ENCODE assay signal across 8 mouse cellular contexts in the genomic region with DNA sequence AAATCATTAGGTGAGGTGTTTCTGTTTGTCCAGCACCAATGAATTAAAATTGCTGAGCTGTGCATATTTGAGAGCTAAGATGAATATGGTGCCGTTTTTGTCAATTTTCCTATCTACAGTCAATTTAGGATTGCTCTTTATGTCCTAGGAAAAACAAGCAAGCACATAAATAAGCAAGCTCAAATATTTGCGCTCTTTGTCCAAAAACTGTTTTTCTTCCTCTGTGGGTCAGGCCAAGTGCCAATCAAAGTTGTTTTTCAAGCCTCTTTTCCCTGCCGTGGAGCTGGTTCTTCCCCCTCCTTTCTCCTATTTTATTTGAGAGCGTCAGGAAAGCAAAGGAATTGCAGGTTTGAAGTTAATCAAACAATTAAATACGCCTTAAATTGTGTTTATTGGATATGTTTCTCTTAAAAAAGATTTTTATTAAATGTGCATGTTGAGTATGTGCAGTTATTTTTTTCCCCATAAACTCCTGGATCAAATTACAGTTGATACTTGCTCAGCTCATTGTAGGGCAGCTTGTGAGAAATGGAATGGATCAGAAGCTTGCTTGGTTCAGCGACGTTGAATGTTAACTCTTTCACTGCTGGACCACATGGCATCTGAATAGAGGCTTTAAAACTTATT. TPM values are rescaled to one million over a fixed set of nuclear protein-coding genes. Genes with fewer than 3 reads are reported as not detected.
A peak's percentile ranks its signal among the peaks of the same experiment; 100 is the strongest.
DNase-seq lines count a peak whose midpoint lies in the region; ATAC-seq and TF ChIP-seq lines count a peak whose summit lies in the region.

No protein-coding gene starts in this region.

- no peak overlapping the region for H3K27ac ChIP-seq in CH12.LX (ENCODE audit: insufficient read depth, low read depth)
- 0 out of 2 replicates have a peak overlapping the region, but pooled peaks have one; percentile 14 for H3K27ac ChIP-seq in intestine, embryonic 14.5 days (ENCODE audit: low read depth)
- no peak overlapping the region for H3K27ac ChIP-seq in thymus, adult 2 months (ENCODE audit: control insufficient read depth, insufficient read depth, low read length)

- TF ChIP-seq EP300 in CH12.LX (IDR thresholded peaks at IDR 0.05; ENCODE audit: low read length): no peak

- no peak for TF ChIP-seq RAD21 in CH12.LX (IDR thresholded peaks at IDR 0.05; ENCODE audit: low read depth, low read length)

- DNase-seq in 416B (ENCODE audit: low read depth): peak; percentile 65
- DNase-seq in CH12.LX (ENCODE audit: extremely low read depth): no peak
- DNase-seq in fibroblast of lung, adult 2 months (ENCODE audit: low read depth): peak; percentile 29
- no peak for DNase-seq in intestine, embryonic 14.5 days (ENCODE audit: low spot score)
- DNase-seq in mesoderm, embryonic 11.5 days (ENCODE audit: low read depth, low spot score): peak; percentile 64
- DNase-seq in layer of hippocampus, postnatal 36 days: no peak
- DNase-seq in thymus, adult 2 months: no peak

- dilution Hi-C loops in CH12.LX (cut with MboI; ENCODE audit: extremely low pct_ligation_motif_present, extremely low pct_unique_long_range_greater_than_20kb, low sequenced_read_pairs): no loop called here

- peak overlapping the region; percentile 67 for H3K9ac ChIP-seq in CH12.LX (ENCODE audit: insufficient read depth, low read depth)
- peak overlapping the region; percentile 88 for H3K9ac ChIP-seq in intestine, embryonic 14.5 days (ENCODE audit: low read length)

- peak overlapping the region; percentile 78 to 89 (median 78) for H3K4me3 ChIP-seq in CH12.LX (replicated peaks in 1 of 3; ENCODE audit: low read depth in 2 of 3, low read length in 2 of 3, poor library complexity in 1 of 3)
- peak overlapping the region; percentile 61 for H3K4me3 ChIP-seq in intestine, embryonic 14.5 days (ENCODE audit: low read depth, low read length)
- H3K4me3 ChIP-seq in thymus, adult 2 months (ENCODE audit: control insufficient read depth, insufficient read depth, low read length): no peak overlapping the region

- no peaks in the 10 kb centered on the region for H3K27me3 ChIP-seq in CH12.LX (replicated peaks)
- no peaks in the 10 kb centered on the region for H3K27me3 ChIP-seq in intestine, embryonic 14.5 days (replicated peaks; ENCODE audit: control insufficient read depth, insufficient read depth, low read length)
- no peaks in the 10 kb centered on the region for H3K27me3 ChIP-seq in thymus, adult 2 months (ENCODE audit: control insufficient read depth, insufficient read depth, low read length)

- 0% methylated on average over 7 of the region's 7 CpGs for WGBS in intestine, embryonic 14.5 days
- WGBS in thymus, adult 2 months: 39% methylated on average over 7 of the region's 7 CpGs

- H3K4me1 ChIP-seq in CH12.LX (ENCODE audit: control insufficient read depth in 1 of 2, insufficient read depth in 2 of 2): peaks cover 2 to 22% of the 10 kb centered on the region in 2 experiments
- H3K4me1 ChIP-seq in intestine, embryonic 14.5 days (replicated peaks; ENCODE audit: control insufficient read depth, insufficient read depth, low read length): peaks cover 20% of the 10 kb centered on the region
- H3K4me1 ChIP-seq in thymus, adult 2 months (replicated peaks; ENCODE audit: control insufficient read depth, insufficient read depth, low read length): peaks cover 9% of the 10 kb centered on the region

- no peaks in the 10 kb centered on the region for H3K36me3 ChIP-seq in CH12.LX (replicated peaks in 1 of 2; ENCODE audit: control insufficient read depth in 1 of 2, insufficient read depth in 1 of 2, low read length in 1 of 2)
- no peaks in the 10 kb centered on the region; the same call in 1 of the 2 replicates for H3K36me3 ChIP-seq in intestine, embryonic 14.5 days (ENCODE audit: control insufficient read depth, insufficient read depth, low read length)
- no peaks in the 10 kb centered on the region for H3K36me3 ChIP-seq in thymus, adult 2 months (ENCODE audit: control insufficient read depth, insufficient read depth, low read length)

- peak overlapping the region; percentile 96 for H3K4me2 ChIP-seq in CH12.LX (ENCODE audit: insufficient read depth, low read depth, poor library complexity, severe bottlenecking)
- H3K4me2 ChIP-seq in intestine, embryonic 14.5 days (ENCODE audit: low read length): peak overlapping the region; percentile 57

- ATAC-seq in intestine, embryonic 14.5 days (replicated peaks; ENCODE audit: low FRiP score, low TSS enrichment, low read depth): no peak
- ATAC-seq in megakaryocyte, adult 5-6 weeks (ENCODE audit: poor library complexity, severe bottlenecking): no peak

- in situ Hi-C loops in CH12.LX (cut with MboI; ENCODE audit: low pct_ligation_motif_present, low pct_unique_long_range_greater_than_20kb, low sequenced_read_pairs): loop anchor here (10.0 kb wide), 1 partner anchor 93 kb away; no protein-coding TSS in a partner anchor

- no peak for TF ChIP-seq POLR2A in CH12.LX (IDR thresholded peaks at IDR 0.05; ENCODE audit: low read depth, low read length)
- TF ChIP-seq POLR2A in thymus, adult 2 months (IDR thresholded peaks at IDR 0.05; ENCODE audit: control insufficient read depth, extremely low read depth, insufficient read depth, low read length, poor library complexity): no peak

- no peak for TF ChIP-seq CTCF in CH12.LX (conservative IDR thresholded peaks at IDR 0.05 in 1 of 2, IDR thresholded peaks at IDR 0.05 in 1 of 2; ENCODE audit: low read depth in 2 of 2, low read length in 2 of 2)
- TF ChIP-seq CTCF in thymus, adult 2 months (IDR thresholded peaks at IDR 0.05; ENCODE audit: borderline replicate concordance, control insufficient read depth, extremely low read depth, insufficient read depth, low read length, poor library complexity): no peak

- no peaks in the 10 kb centered on the region for H3K9me3 ChIP-seq in CH12.LX (replicated peaks; ENCODE audit: low read length)
- no peaks in the 10 kb centered on the region for H3K9me3 ChIP-seq in intestine, embryonic 14.5 days (ENCODE audit: control insufficient read depth, low read length)

- H3K79me2 ChIP-seq in CH12.LX (replicated peaks; ENCODE audit: control insufficient read depth, extremely low read depth, insufficient read depth, poor library complexity, severe bottlenecking): peaks cover 7% of the 10 kb centered on the region; the same call in 1 of the 2 replicates

TF ChIP-seq in CH12.LX, 34 proteins besides CTCF, POLR2A, EP300 and RAD21:
- TF ChIP-seq MAFK (IDR thresholded peaks at IDR 0.05; ENCODE audit: insufficient replicate concordance, low read length) (peak; percentile 98), UBTF (IDR thresholded peaks at IDR 0.05; ENCODE audit: low read depth, low read length) (no peak), CHD1 (IDR thresholded peaks at IDR 0.05; ENCODE audit: low read depth, low read length) (no peak)
TF ChIP-seq in CH12.LX: peak in this region for 1.

RNA-seq across cellular contexts. Expression of gene Sesn3, which starts 2.6 kb away (rescaled TPM):
- 3.8 and 4.6 TPM in 2 replicates for total RNA-seq in CH12.LX (2012; rRNA removed)
- total RNA-seq in CH12.LX (2014; rRNA removed): 3.9 TPM in 2 replicates
- polyA plus RNA-seq in CH12.LX (2012; ENCODE audit: insufficient read length, low read depth): 14.3 and 16.1 TPM in 2 replicates
- 29.9 and 30.5 TPM in 2 replicates for polyA plus RNA-seq in intestine, embryonic 14.5 days (2014; fragmentation: Nextera tagmentation; extraction: Ambion mirVana)
- 10 to 100 TPM; 64.5 to 71.4 TPM for total RNA-seq in layer of hippocampus, postnatal 36 days (2021)
- total RNA-seq in megakaryocyte, adult 5-6 weeks (2015): 7.5 TPM in 2 replicates
- total RNA-seq in megakaryocyte, adult 5-6 weeks (2017): 4.1 and 5.2 TPM in 2 replicates
- 23.6 and 55.7 TPM in 2 replicates for polyA plus RNA-seq in thymus, adult 2 months (2012; rRNA removed)

Comparison
In these comparisons a context has a peak if more than half of its experiments do, and no peak if none do; other contexts are left out.
1. DNase-seq: peak in 416B (single experiment), fibroblast of lung, adult 2 months (single experiment) and mesoderm, embryonic 11.5 days (single experiment); none in CH12.LX (single experiment), intestine, embryonic 14.5 days (single experiment), layer of hippocampus, postnatal 36 days (0 of 2) and thymus, adult 2 months (single experiment).
2. RNA of gene Sesn3, which starts 2.6 kb away (total RNA-seq): 64.5 to 71.4 TPM in layer of hippocampus, postnatal 36 days; 4.1 to 7.5 TPM in megakaryocyte, adult 5-6 weeks and 3.8 to 4.6 TPM in CH12.LX; every median in the first group is over 4 times any median in the second.